Mouse (Mus musculus) hindlimb bud, embryonic 11.5 days (tissue): Measurements from ENCODE around the gene Rusc1.
A peak's percentile ranks its signal among the peaks of the same experiment; 100 is the strongest.

ENCODE experiments used
- DNase-seq: peaks from one replicate; pipeline ENCODE4 v3.0.0-alpha.2; 2012; ENCODE audit warnings: low read depth, low spot score; ENCODE audit errors: extremely low spot score

Gene Rusc1

GRCm38 (mm10) chr3:89093175-89093574, at the start of gene Rusc1:
Gene Rusc1, minus strand, starts transcription at chr3:89093311.
- DNase-seq = no peak

DNA sequence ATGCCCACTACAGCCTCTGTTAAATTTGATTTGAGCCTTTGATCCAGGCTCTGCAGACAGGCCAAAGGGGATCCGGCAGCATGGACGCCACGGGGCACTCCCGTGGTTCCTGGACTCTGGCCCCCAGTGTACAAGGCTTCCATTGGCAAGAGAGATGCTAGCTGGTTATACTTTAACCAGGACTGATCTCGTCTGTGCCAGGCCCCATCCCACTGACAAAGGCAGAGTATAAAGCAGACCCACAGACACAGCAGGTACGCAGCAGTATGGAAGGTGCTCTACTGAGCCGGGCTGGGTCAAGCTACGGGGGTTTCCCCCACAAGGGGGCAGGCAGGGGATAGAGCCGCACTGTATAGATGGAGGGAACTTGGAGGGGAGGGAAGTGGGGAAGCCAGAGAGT, 43.3 kb upstream of the Rusc1 start:
- DNase-seq = no peak

GRCm38 (mm10) chr3:89135958-89136357, 42.8 kb upstream of the Rusc1 start, which contains the start of gene Pklr:
Gene Pklr, plus strand, starts transcription at chr3:89136142.
- DNase-seq = no peak

DNA sequence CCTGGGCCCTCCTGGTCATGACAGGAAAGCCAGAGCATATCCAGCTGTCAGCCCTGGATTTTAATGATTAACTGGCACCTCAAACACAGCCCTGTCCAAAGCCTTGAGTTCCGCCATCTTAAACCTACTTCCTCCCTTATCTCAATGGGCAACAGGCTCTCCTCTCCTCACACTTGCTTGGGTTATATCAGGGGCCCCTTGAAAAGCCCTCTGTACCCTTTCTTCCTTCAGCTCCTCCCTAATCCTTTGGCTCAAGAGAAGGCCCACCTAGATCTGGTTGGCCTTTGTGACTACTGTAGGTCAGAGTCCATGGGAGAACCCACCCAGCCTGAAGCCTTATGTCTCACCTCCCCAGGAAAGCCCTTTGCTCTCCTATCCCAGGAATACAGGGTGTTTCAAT, 40.6 kb upstream of the Rusc1 start:
- DNase-seq = no peak

- DNase-seq = no peak
Observed at GRCm38 (mm10) chr3:89133063-89133450, 39.9 kb upstream of the Rusc1 start.

- no peak for DNase-seq
Observed at GRCm38 (mm10) chr3:89132285-89133062, 39.4 kb upstream of the Rusc1 start.

- DNase-seq = no peak
Observed at GRCm38 (mm10) chr3:89131816-89132215, 38.7 kb upstream of the Rusc1 start.

- no peak for DNase-seq
Observed at GRCm38 (mm10) chr3:89129908-89130307, 36.8 kb upstream of the Rusc1 start.

DNA sequence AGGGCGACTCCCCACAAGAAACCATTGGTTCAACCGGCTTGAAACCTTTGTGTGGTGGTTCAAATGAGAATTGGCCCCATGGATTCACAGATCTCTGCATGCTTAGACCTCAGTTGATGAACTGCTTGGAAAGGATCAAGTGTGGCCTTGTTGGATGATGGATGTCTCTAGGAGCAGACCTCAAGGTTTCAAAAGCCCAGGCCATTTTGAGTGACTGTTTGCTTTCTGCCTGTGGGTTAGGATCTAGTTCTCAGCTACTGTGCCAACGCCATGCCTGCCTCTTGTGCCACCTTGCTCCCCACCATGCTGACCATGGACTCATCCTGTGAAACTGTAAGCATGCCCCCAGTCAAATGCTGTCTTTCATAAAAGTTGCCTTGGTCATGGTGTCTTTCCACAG, 32.9 kb upstream of the Rusc1 start:
- no peak for DNase-seq

GRCm38 (mm10) chr3:89124241-89124640, 31.1 kb upstream of the Rusc1 start:
- no peak for DNase-seq

GRCm38 (mm10) chr3:89123313-89123712, 30.2 kb upstream of the Rusc1 start:
- DNase-seq = no peak

DNA sequence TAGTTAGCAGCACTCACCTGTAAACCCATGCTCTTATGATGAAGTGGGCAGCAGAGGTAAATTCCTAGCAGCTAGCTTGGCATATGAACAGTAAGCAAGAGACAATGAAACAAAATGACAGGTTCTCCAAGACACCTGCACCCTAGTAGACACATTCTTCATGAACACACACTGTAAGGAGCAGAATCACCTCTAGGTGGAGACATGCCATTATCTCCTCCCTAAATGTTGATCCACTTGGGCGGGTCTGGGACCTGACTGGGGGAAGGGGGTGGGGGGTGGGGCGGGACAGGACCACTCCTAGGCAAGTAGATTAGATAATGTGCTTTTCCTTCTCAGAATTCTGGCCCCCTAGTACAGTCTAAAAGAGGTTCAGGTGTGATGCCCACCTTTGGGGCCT, 22.4 kb upstream of the Rusc1 start:
- DNase-seq = no peak

GRCm38 (mm10) chr3:89113058-89113457, 19.9 kb upstream of the Rusc1 start:
- no peak for DNase-seq

- no peak for DNase-seq
Observed at GRCm38 (mm10) chr3:89108146-89108545, 15.0 kb upstream of the Rusc1 start.

GRCm38 (mm10) chr3:89107545-89107944, 14.4 kb upstream of the Rusc1 start:
- DNase-seq = no peak

DNA sequence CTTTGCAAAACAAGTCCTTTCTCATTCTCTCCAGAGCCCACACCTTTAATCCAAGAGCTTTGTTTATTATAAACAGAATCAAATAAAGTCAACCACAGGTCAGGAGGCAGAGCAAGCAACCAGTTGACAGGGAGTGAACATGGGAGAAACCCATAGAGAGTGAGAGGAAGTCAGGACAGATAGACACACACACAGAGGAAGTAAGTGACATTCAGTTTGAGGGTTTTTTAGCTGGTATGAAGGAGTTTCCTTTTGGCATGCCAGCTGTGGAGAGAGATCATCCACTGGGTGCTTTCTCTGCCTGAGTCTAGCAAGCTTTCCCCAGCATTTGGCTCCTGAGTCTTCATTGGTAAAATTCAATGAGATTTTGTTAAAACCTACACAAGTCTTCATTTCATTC, 13.8 kb upstream of the Rusc1 start:
- no peak for DNase-seq

DNA sequence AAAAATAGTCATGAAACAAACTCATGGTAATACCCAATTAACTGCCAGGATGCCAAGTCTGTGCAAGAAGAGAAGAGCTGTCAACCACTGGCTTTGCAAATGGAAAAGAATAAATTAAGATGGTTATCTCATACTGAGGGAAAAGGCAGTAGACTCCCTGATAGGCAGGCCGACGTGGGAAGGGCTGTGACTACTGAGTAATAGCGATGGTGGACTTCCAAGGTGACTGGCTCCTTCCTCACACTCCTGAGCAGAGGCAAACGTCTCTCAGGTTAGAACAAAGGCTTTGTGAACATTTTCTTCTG, 10.1 kb upstream of the Rusc1 start:
- no peak for DNase-seq

GRCm38 (mm10) chr3:89102495-89103290, 9.6 kb upstream of the Rusc1 start:
- DNase-seq = no peak

- peak; percentile 99 for DNase-seq
Observed at GRCm38 (mm10) chr3:89101812-89102494, 8.8 kb upstream of the Rusc1 start, which contains the start of gene Fdps. Gene Fdps, minus strand, starts transcription at chr3:89101959.

GRCm38 (mm10) chr3:89101459-89101811, 8.3 kb upstream of the Rusc1 start:
- DNase-seq = no peak

DNA sequence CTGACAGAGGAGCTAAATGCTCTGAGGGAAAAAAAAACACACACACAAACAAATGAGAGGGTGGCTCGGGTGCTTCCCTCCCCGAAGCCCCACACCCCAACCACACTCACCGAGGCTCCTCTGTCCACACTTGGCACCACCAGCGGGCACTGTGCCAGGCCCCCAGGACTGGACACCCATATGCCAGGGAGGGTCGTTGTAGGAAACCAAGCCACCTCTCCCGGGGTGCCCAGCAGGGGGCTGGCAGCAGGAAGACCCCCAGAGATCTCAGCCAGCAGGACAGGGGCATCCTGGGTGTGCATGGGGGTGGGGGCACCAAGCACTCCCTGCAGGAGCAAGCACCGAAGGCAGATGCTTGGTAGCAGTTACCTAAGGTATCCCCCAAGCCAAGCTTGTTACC, 7.7 kb upstream of the Rusc1 start, which contains the start of gene Gm43738:
Gene Gm43738, minus strand, starts transcription at position 289 of the 400 bp plus-strand sequence.
- no peak for DNase-seq

DNA sequence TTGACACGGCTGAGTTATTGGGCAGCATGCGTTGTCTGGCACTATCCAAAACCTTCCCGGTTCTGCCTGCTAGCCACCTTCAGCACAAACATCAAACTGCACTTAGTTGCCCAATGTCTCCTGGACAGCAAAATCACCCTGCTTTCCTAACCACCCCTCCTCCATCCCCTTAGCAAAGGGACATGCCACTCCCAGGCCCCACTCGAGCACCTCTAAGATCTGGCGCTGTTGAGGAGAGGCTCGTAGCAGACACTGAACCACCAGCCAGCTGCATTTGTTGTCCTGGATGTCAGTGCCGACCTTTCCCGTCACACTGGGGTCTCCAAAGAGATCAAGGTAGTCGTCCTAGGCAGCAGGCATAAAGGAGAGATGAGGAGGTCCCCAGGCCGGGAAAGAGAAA, 910 bp upstream of the Rusc1 start:
- no peak for DNase-seq
